In the genomic region with DNA sequence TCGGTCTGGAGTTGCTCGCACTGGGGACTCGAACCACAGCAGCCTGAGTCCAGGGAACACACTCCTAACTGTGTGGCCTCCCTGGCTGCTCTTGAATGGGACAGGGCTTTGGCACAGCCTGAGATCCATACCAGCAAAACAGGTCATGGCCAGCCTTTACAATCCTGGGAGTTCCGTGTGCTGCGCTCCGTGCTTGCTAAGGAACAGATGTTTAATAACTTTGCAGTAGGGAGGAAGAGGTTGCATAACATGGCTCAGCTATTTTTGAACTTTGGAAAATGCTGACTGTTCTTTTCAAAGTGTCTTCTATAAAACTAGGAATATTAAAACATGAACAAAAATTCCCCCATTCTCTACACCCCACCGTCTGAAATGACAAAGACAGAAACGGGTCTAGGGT, we compare ENCODE assay signal across 20 mouse cellular contexts.
A peak's percentile ranks its signal among the peaks of the same experiment; 100 is the strongest.
DNase-seq lines count a peak whose midpoint lies in the region; ATAC-seq and TF ChIP-seq lines count a peak whose summit lies in the region.
"Had no signal": no experiment of that assay in that cellular context is flagged by ENCODE, and none has a peak within 500 bp of the region (broad histone marks: within the 10 kb centered on the region; RNA-seq: fewer than 3 reads in every experiment).

No protein-coding gene starts in this region.

- H3K9ac ChIP-seq in lung, embryonic 16.5 days (ENCODE audit: low read length): no peak overlapping the region
- H3K9ac ChIP-seq: embryonic facial prominence, embryonic 15.5 days; hindbrain, embryonic 12.5 days had no signal

- intact Hi-C loops in left cerebral cortex, adult 2 months (cut with DNase I): no loop called here
- intact Hi-C loops in left cerebral cortex, postnatal 10 days (cut with DNase I): loop anchor here (10.0 kb wide), 1 partner anchor 238 kb away; the partner anchor contains the start of gene Grin2a

- peak; percentile 11; the same call in 1 of the 2 replicates for ATAC-seq in frontal cortex, adult (ENCODE audit: low TSS enrichment)
- peak; percentile 84 for ATAC-seq in lung, embryonic 16.5 days (ENCODE audit: low read depth)
- ATAC-seq: forebrain, embryonic 14.5 days had no signal

- H3K27ac ChIP-seq in left cerebral cortex, adult 2 months: peak overlapping the region; percentile 67
- peak overlapping the region; percentile 32; the same call in 1 of the 2 replicates for H3K27ac ChIP-seq in lung, embryonic 16.5 days (ENCODE audit: low read length)
- H3K27ac ChIP-seq: embryonic facial prominence, embryonic 15.5 days; forebrain, embryonic 10.5 days; heart, embryonic 10.5 days; hindbrain, embryonic 12.5 days had no signal

- 73% methylated on average over 8 of the region's 8 CpGs for WGBS in lung, embryonic 16.5 days

- H3K9me3 ChIP-seq in lung, embryonic 16.5 days (ENCODE audit: control insufficient read depth, low read length): no peaks in the 10 kb centered on the region
- H3K9me3 ChIP-seq: embryonic facial prominence, embryonic 15.5 days; forebrain, embryonic 10.5 days; heart, embryonic 10.5 days; hindbrain, embryonic 12.5 days had no signal

- no peak for DNase-seq in frontal cortex, postnatal 36 days (ENCODE audit: low spot score in 2 of 2)
- DNase-seq in left cerebral cortex, adult 2 months (ENCODE audit: extremely low spot score in 1 of 2, low spot score in 2 of 2): no peak
- DNase-seq in left cerebral cortex, postnatal 10 days (ENCODE audit: extremely low spot score in 1 of 2, low spot score in 2 of 2): no peak
- no peak for DNase-seq in lung, postnatal 10 days
- no peak for DNase-seq in cerebellum, adult 11-12 months
- DNase-seq: adrenal gland, postnatal 10 days; cerebellum, adult 18-20 months; cerebellum, adult 9-11 months; gastrocnemius, postnatal 10 days; heart, adult 18-20 months; heart, postnatal 10 days; heart, postnatal 4 days had no signal

- no peak for TF ChIP-seq CTCF in left cerebral cortex, adult 2 months (IDR thresholded peaks at IDR 0.05)

- no peaks in the 10 kb centered on the region for H3K4me1 ChIP-seq in lung, embryonic 16.5 days (replicated peaks; ENCODE audit: control insufficient read depth, insufficient read depth, low read length)
- H3K4me1 ChIP-seq: heart, embryonic 10.5 days; hindbrain, embryonic 12.5 days had no signal

- H3K4me2 ChIP-seq in lung, embryonic 16.5 days (ENCODE audit: low read depth, low read length): no peak overlapping the region
- H3K4me2 ChIP-seq: embryonic facial prominence, embryonic 15.5 days; hindbrain, embryonic 12.5 days had no signal

- H3K4me3 ChIP-seq in left cerebral cortex, adult 2 months: no peak overlapping the region
- no peak overlapping the region for H3K4me3 ChIP-seq in lung, embryonic 16.5 days (ENCODE audit: low read length)
- H3K4me3 ChIP-seq: embryonic facial prominence, embryonic 15.5 days; erythroblast, embryonic 14.5 days; forebrain, embryonic 10.5 days; heart, embryonic 10.5 days; hindbrain, embryonic 12.5 days had no signal

- no peaks in the 10 kb centered on the region for H3K27me3 ChIP-seq in lung, embryonic 16.5 days (ENCODE audit: control insufficient read depth, insufficient read depth, low read depth, low read length)
- H3K27me3 ChIP-seq: embryonic facial prominence, embryonic 15.5 days; hindbrain, embryonic 12.5 days had no signal

- no peaks in the 10 kb centered on the region for H3K36me3 ChIP-seq in lung, embryonic 16.5 days (ENCODE audit: control insufficient read depth, insufficient read depth, low read length)
- H3K36me3 ChIP-seq: embryonic facial prominence, embryonic 15.5 days; forebrain, embryonic 10.5 days; heart, embryonic 10.5 days; hindbrain, embryonic 12.5 days had no signal
